Mouse (Mus musculus): ENCODE results near the gene Nedd9. TPM values are rescaled to one million over a fixed set of nuclear protein-coding genes. Genes with fewer than 3 reads are reported as not detected.

Gene Nedd9
- polyA plus RNA-seq, 1 experiment, result 4.4 TPM

Other genes with a start within 250 kb of the Nedd9 start
- gene Smim13, start 237.5 kb downstream of the Nedd9 start, polyA plus RNA-seq (2012; rRNA removed), result 101 and 102 TPM in 2 replicates
- gene Gm17364, start 213.4 kb downstream of the Nedd9 start, polyA plus RNA-seq (2012; rRNA removed), result not detected in 2 replicates
- gene Tmem170b, start 118.5 kb upstream of the Nedd9 start, polyA plus RNA-seq (2012; rRNA removed), result 23.7 and 23.8 TPM in 2 replicates